Mouse (Mus musculus) left cerebral cortex, adult 2 months (tissue): Measurements from ENCODE around the gene Aebp1. TPM values are rescaled to one million over a fixed set of nuclear protein-coding genes. Genes with fewer than 3 reads are reported as not detected.

Experiments
- DNase-seq, 2 experiments: peaks; one replicate each; pipeline ENCODE4 v3.0.0; 2021 to 2022; ENCODE audit warnings: low spot score in 2 of 2, mixed read lengths in 1 of 2; ENCODE audit errors: extremely low spot score in 1 of 2
- H3K27ac ChIP-seq: fragments of 200-600 bp; 2 replicates; pipeline ENCODE4 v1.8.1; 2022
- H3K4me3 ChIP-seq: fragments of 200-600 bp; 2 replicates; pipeline ENCODE4 v1.8.1; 2022
- CTCF ChIP-seq: fragments of 200-600 bp; IDR thresholded peaks from 2 replicates; pipeline ENCODE4 v1.8.1; 2022; ENCODE audit warnings: antibody characterized with exemption, mild to moderate bottlenecking, moderate library complexity
- intact Hi-C: fragments of 180-260 bp; cut with DNase I; formaldehyde crosslinking; loops from one replicate; pipeline ENCODE4 v1.15.1; 2025
- total RNA-seq, 2 experiments: library from RNA; stranded (reverse); gene quantifications; 2 replicates each; pipeline ENCODE4 v1.2.3; 2021

The Aebp1 gene
- total RNA-seq, 2 experiments from 2014 or later: 16.5 to 22.8 TPM

- no peak for TF ChIP-seq CTCF
These were observed 21.4 kb upstream of the Aebp1 start for GRCm38 (mm10) chr11:5840346-5840745.

GRCm38 (mm10) chr11:5841751-5842150, 20.0 kb upstream of the Aebp1 start:
- DNase-seq: no peak
- H3K4me3 ChIP-seq: no peak overlapping the region
- intact Hi-C loops: no loop called here
- H3K27ac ChIP-seq: no peak overlapping the region
- TF ChIP-seq CTCF: no peak

More at GRCm38 (mm10) chr11:5840346-5840745, 21.4 kb upstream of the Aebp1 start:
- Histone ChIP-seq H3K27ac (no peak overlapping the region), H3K4me3 (no peak overlapping the region)
- intact Hi-C loops: no loop called here
- DNase-seq: no peak

- intact Hi-C loops: no loop called here
- DNase-seq: no peak
- Histone ChIP-seq H3K27ac (no peak overlapping the region), H3K4me3 (no peak overlapping the region)
- TF ChIP-seq CTCF: no peak
These were observed 18.6 kb upstream of the Aebp1 start for GRCm38 (mm10) chr11:5843131-5843530.

GRCm38 (mm10) chr11:5846639-5847345, 15.0 kb upstream of the Aebp1 start:
- Histone ChIP-seq H3K27ac (no peak overlapping the region), H3K4me3 (no peak overlapping the region)
- no peak for DNase-seq
- intact Hi-C loops: no loop called here
- TF ChIP-seq CTCF: no peak

GRCm38 (mm10) chr11:5848741-5849140, 13.0 kb upstream of the Aebp1 start:
- intact Hi-C loops: no loop called here
- Histone ChIP-seq H3K4me3 (no peak overlapping the region), H3K27ac (no peak overlapping the region)
- DNase-seq: peak in 1 of 2 experiments; percentile 29
- no peak for TF ChIP-seq CTCF

- intact Hi-C loops: no loop called here
- H3K27ac ChIP-seq: no peak overlapping the region
- TF ChIP-seq CTCF: no peak
These were observed 12.4 kb upstream of the Aebp1 start for GRCm38 (mm10) chr11:5849316-5849715.

GRCm38 (mm10) chr11:5850452-5850851, 11.3 kb upstream of the Aebp1 start:
- no peak for TF ChIP-seq CTCF
- no peak overlapping the region for H3K4me3 ChIP-seq
- intact Hi-C loops: no loop called here
- H3K27ac ChIP-seq: no peak overlapping the region
- no peak for DNase-seq

More at GRCm38 (mm10) chr11:5849316-5849715, 12.4 kb upstream of the Aebp1 start:
- no peak overlapping the region for H3K4me3 ChIP-seq
- no peak for DNase-seq

- no peak for TF ChIP-seq CTCF
- H3K4me3 ChIP-seq: no peak overlapping the region
- H3K27ac ChIP-seq: no peak overlapping the region
- intact Hi-C loops: no loop called here
- no peak for DNase-seq
These were observed 10.6 kb upstream of the Aebp1 start for GRCm38 (mm10) chr11:5851021-5851736.

GRCm38 (mm10) chr11:5852314-5852713, 9.4 kb upstream of the Aebp1 start:
- DNase-seq: no peak
- intact Hi-C loops: no loop called here
- H3K4me3 ChIP-seq: no peak overlapping the region
- TF ChIP-seq CTCF: no peak
- H3K27ac ChIP-seq: no peak overlapping the region

GRCm38 (mm10) chr11:5855481-5855880, 6.3 kb upstream of the Aebp1 start:
- intact Hi-C loops: no loop called here
- no peak for TF ChIP-seq CTCF
- H3K27ac ChIP-seq: peak overlapping the region; percentile 55
- no peak for DNase-seq
- no peak overlapping the region for H3K4me3 ChIP-seq

GRCm38 (mm10) chr11:5855902-5856301, 5.8 kb upstream of the Aebp1 start:
- peak in 1 of 2 experiments; percentile 46 for DNase-seq
- Histone ChIP-seq H3K27ac (peak overlapping the region; percentile 60), H3K4me3 (no peak overlapping the region)
- no peak for TF ChIP-seq CTCF
- intact Hi-C loops: no loop called here

- DNase-seq: no peak
- Histone ChIP-seq H3K27ac (peak overlapping the region; percentile 60), H3K4me3 (no peak overlapping the region)
- no peak for TF ChIP-seq CTCF
- intact Hi-C loops: no loop called here
These were observed 5.1 kb upstream of the Aebp1 start for GRCm38 (mm10) chr11:5856479-5857130.
